Mouse (Mus musculus): ENCODE measurements around the gene Cmss1. TPM values are rescaled to one million over a fixed set of nuclear protein-coding genes. Genes with fewer than 3 reads are reported as not detected.
"Not testable (repeated sequence)": the region's sequence is repeated elsewhere in the genome, so short reads cannot be mapped to it uniquely, and the experiment has no call there.

Gene Cmss1
- polyA plus RNA-seq, 1 experiment from 2014 or later, result 50.4 TPM

GRCm38 (mm10) chr16:57392461-57392860, 214.2 kb downstream of the Cmss1 start:
- ATAC-seq (ENCODE audit: insufficient number of reproducible peaks, insufficient read depth, low FRiP score, low read depth), result no peak
- Histone ChIP-seq H3K9ac (replicated peaks; ENCODE audit: low read depth, low read length) (no peak overlapping the region), H3K27ac (ENCODE audit: low read length) (no peak overlapping the region), H3K27me3 (ENCODE audit: control insufficient read depth, insufficient read depth, low read length) (no peaks in the 10 kb centered on the region), H3K4me2 (replicated peaks; ENCODE audit: low read depth, low read length) (no peak overlapping the region), H3K9me3 (ENCODE audit: control insufficient read depth, low read depth, low read length) (no peaks in the 10 kb centered on the region), H3K4me3 (ENCODE audit: low read depth, low read length) (no peak overlapping the region), H3K36me3 (ENCODE audit: control insufficient read depth, insufficient read depth, low read length) (no peaks in the 10 kb centered on the region), H3K4me1 (ENCODE audit: control insufficient read depth, insufficient read depth, low read length) (0 out of 2 replicates have a peak, but pooled peaks cover 2% of the 10 kb centered on the region)
- WGBS, result 67% methylated on average over 2 of the region's 2 CpGs

DNA sequence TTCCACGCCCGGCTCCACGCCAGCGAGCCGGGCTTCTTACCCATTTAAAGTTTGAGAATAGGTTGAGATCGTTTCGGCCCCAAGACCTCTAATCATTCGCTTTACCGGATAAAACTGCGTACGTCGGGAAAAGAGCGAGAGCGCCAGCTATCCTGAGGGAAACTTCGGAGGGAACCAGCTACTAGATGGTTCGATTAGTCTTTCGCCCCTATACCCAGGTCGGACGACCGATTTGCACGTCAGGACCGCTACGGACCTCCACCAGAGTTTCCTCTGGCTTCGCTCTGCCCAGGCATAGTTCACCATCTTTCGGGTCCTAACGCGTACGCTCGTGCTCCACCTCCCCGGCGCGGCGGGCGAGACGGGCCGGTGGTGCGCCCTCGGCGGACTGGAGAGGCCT, 215.5 kb downstream of the Cmss1 start:
- not testable (repeated sequence) for H3K4me3 ChIP-seq (ENCODE audit: low read depth, low read length); H3K4me2 ChIP-seq (replicated peaks; ENCODE audit: low read depth, low read length); H3K4me1 ChIP-seq (ENCODE audit: control insufficient read depth, insufficient read depth, low read length); H3K27ac ChIP-seq (ENCODE audit: low read length); ATAC-seq (ENCODE audit: insufficient number of reproducible peaks, insufficient read depth, low FRiP score, low read depth); H3K9me3 ChIP-seq (ENCODE audit: control insufficient read depth, low read depth, low read length); H3K36me3 ChIP-seq (ENCODE audit: control insufficient read depth, insufficient read depth, low read length); H3K27me3 ChIP-seq (ENCODE audit: control insufficient read depth, insufficient read depth, low read length); H3K9ac ChIP-seq (replicated peaks; ENCODE audit: low read depth, low read length)
- 39% methylated on average over 27 of the region's 39 CpGs for WGBS

- H3K27me3 ChIP-seq (ENCODE audit: control insufficient read depth, insufficient read depth, low read length), result no peaks in the 10 kb centered on the region
- no peaks in the 10 kb centered on the region for H3K36me3 ChIP-seq (ENCODE audit: control insufficient read depth, insufficient read depth, low read length)
- no peak for ATAC-seq (ENCODE audit: insufficient number of reproducible peaks, insufficient read depth, low FRiP score, low read depth)
- H3K9ac ChIP-seq (replicated peaks; ENCODE audit: low read depth, low read length), result no peak overlapping the region
- H3K4me2 ChIP-seq (replicated peaks; ENCODE audit: low read depth, low read length), result no peak overlapping the region
- H3K4me3 ChIP-seq (ENCODE audit: low read depth, low read length), result no peak overlapping the region
- H3K4me1 ChIP-seq (ENCODE audit: control insufficient read depth, insufficient read depth, low read length), result no peaks in the 10 kb centered on the region
- H3K27ac ChIP-seq (ENCODE audit: low read length), result no peak overlapping the region
- H3K9me3 ChIP-seq (ENCODE audit: control insufficient read depth, low read depth, low read length), result no peaks in the 10 kb centered on the region
- 87% methylated on average over 15 of the region's 15 CpGs for WGBS
Observed at GRCm38 (mm10) chr16:57389566-57390251, 217.0 kb downstream of the Cmss1 start.

DNA sequence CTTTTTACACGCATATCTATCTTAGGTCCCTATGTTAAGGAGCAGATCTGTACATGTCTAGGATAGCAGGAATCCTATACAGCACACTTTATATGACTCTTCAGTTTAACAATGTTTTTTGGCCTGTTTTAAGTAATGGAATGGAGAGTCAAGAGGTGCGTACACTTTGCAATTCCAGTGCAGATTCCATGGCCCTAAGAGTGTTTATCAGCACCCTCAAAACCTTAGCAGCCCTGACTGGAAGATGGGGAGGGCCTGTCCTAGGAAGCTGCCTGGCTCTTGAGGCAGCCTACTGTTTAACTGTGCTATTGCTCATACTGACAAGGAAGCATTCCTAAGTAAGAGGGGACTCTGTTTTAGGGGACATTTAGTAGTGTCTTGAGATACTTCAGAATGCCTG, 222.4 kb downstream of the Cmss1 start:
- Histone ChIP-seq H3K27ac (ENCODE audit: low read length) (no peak overlapping the region), H3K4me2 (replicated peaks; ENCODE audit: low read depth, low read length) (no peak overlapping the region), H3K4me1 (ENCODE audit: control insufficient read depth, insufficient read depth, low read length) (0 out of 2 replicates have a peak, but pooled peaks cover 3% of the 10 kb centered on the region), H3K36me3 (ENCODE audit: control insufficient read depth, insufficient read depth, low read length) (no peaks in the 10 kb centered on the region), H3K9me3 (ENCODE audit: control insufficient read depth, low read depth, low read length) (no peaks in the 10 kb centered on the region), H3K4me3 (ENCODE audit: low read depth, low read length) (no peak overlapping the region), H3K9ac (replicated peaks; ENCODE audit: low read depth, low read length) (no peak overlapping the region), H3K27me3 (ENCODE audit: control insufficient read depth, insufficient read depth, low read length) (no peaks in the 10 kb centered on the region)
- no peak for ATAC-seq (ENCODE audit: insufficient number of reproducible peaks, insufficient read depth, low FRiP score, low read depth)
- WGBS, result 78% methylated on average over 2 of the region's 2 CpGs

GRCm38 (mm10) chr16:57383266-57383971, 223.2 kb downstream of the Cmss1 start:
- 33% methylated on average over 8 of the region's 8 CpGs for WGBS
- ATAC-seq (ENCODE audit: insufficient number of reproducible peaks, insufficient read depth, low FRiP score, low read depth), result no peak; the same call in 1 of the 2 replicates
- Histone ChIP-seq H3K4me2 (replicated peaks; ENCODE audit: low read depth, low read length) (no peak overlapping the region), H3K4me1 (ENCODE audit: control insufficient read depth, insufficient read depth, low read length) (0 out of 2 replicates have a peak, but pooled peaks cover 3% of the 10 kb centered on the region), H3K36me3 (ENCODE audit: control insufficient read depth, insufficient read depth, low read length) (no peaks in the 10 kb centered on the region), H3K4me3 (ENCODE audit: low read depth, low read length) (no peak overlapping the region), H3K9me3 (ENCODE audit: control insufficient read depth, low read depth, low read length) (no peaks in the 10 kb centered on the region), H3K27ac (ENCODE audit: low read length) (no peak overlapping the region), H3K27me3 (ENCODE audit: control insufficient read depth, insufficient read depth, low read length) (no peaks in the 10 kb centered on the region), H3K9ac (replicated peaks; ENCODE audit: low read depth, low read length) (no peak overlapping the region)

DNA sequence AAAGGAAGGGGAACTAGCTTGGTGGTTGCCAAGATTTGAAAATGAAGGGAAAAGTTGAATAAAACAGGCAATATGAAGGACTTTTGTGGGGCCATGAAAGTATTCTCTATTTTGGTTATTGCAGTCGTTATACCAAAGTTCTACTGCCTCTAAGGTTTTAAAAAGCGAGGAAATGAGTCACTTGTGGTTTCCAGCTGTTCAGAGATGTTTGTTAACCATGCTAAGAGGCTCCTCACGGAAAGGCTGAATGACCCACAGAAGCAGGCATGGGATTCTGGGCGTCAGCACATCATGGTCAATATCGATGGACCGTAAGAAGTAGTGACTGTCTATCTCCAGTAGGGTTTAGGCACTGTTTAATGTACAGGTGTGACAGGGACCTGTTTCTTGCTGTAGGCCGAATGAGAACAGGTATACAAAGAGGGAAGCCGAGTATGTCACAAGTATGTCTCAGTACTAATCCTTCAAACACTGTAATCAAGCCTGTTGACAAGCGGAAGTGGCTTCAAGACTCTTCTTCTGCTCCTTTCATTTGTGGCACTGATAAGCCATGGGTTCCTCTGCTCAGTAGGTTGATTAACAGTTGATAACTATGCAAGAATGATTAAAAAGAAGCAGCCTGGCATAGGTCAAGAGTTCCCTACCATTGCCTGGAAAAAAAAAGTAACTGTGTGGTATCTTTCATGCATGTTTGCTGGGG, 227.9 kb downstream of the Cmss1 start:
- WGBS, result 87% methylated on average over 9 of the region's 9 CpGs
- no peaks in the 10 kb centered on the region for H3K9me3 ChIP-seq (ENCODE audit: control insufficient read depth, low read depth, low read length)

DNA sequence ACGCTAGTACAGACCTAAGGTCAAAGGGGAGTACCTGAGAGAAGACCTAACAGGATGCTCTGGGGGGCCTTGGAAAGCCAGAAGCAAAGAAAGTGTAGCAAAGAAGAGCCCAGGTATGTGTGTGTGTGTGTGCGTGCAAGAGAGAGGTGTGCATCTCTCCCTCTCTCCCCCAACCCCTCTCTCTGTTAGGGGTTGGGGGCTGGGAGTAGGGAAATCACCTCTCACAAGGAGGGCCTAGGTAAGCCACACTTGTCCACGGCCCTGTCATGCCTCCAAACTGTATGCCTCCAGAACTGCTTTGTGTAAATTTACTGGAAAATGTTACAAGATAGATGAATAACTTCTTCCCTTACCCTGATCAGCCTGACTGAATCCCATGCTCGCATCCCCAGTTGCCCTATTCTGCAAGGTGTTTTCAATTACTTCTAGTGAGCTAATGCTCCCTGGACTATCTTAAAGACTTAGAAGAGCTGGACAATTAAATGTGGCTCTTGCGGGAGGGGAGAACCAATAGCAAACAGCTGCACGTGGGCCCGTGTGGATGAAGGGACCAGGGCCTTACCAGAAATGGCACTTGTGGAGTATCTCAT, 231.3 kb downstream of the Cmss1 start:
- Histone ChIP-seq H3K27ac (ENCODE audit: low read length) (no peak overlapping the region), H3K36me3 (ENCODE audit: control insufficient read depth, insufficient read depth, low read length) (no peaks in the 10 kb centered on the region), H3K9ac (replicated peaks; ENCODE audit: low read depth, low read length) (no peak overlapping the region), H3K27me3 (ENCODE audit: control insufficient read depth, insufficient read depth, low read length) (no peaks in the 10 kb centered on the region), H3K4me1 (ENCODE audit: control insufficient read depth, insufficient read depth, low read length) (no peaks in the 10 kb centered on the region), H3K9me3 (ENCODE audit: control insufficient read depth, low read depth, low read length) (no peaks in the 10 kb centered on the region), H3K4me3 (ENCODE audit: low read depth, low read length) (no peak overlapping the region), H3K4me2 (replicated peaks; ENCODE audit: low read depth, low read length) (no peak overlapping the region)
- ATAC-seq (ENCODE audit: insufficient number of reproducible peaks, insufficient read depth, low FRiP score, low read depth), result no peak
- WGBS, result 80% methylated on average over 7 of the region's 7 CpGs

More for the DNA sequence above, 227.9 kb downstream of the Cmss1 start:
- H3K27ac ChIP-seq (ENCODE audit: low read length), result no peak overlapping the region
- 0 out of 2 replicates have a peak, but pooled peaks cover under 1% of the 10 kb centered on the region for H3K4me1 ChIP-seq (ENCODE audit: control insufficient read depth, insufficient read depth, low read length)
- H3K9ac ChIP-seq (replicated peaks; ENCODE audit: low read depth, low read length), result no peak overlapping the region
- H3K4me3 ChIP-seq (ENCODE audit: low read depth, low read length), result no peak overlapping the region
- H3K36me3 ChIP-seq (ENCODE audit: control insufficient read depth, insufficient read depth, low read length), result no peaks in the 10 kb centered on the region
- H3K4me2 ChIP-seq (replicated peaks; ENCODE audit: low read depth, low read length), result no peak overlapping the region
- no peak for ATAC-seq (ENCODE audit: insufficient number of reproducible peaks, insufficient read depth, low FRiP score, low read depth)
- no peaks in the 10 kb centered on the region for H3K27me3 ChIP-seq (ENCODE audit: control insufficient read depth, insufficient read depth, low read length)

GRCm38 (mm10) chr16:57372156-57372555, 234.5 kb downstream of the Cmss1 start:
- Histone ChIP-seq H3K27me3 (ENCODE audit: control insufficient read depth, insufficient read depth, low read length) (no peaks in the 10 kb centered on the region), H3K36me3 (ENCODE audit: control insufficient read depth, insufficient read depth, low read length) (no peaks in the 10 kb centered on the region), H3K4me2 (replicated peaks; ENCODE audit: low read depth, low read length) (no peak overlapping the region), H3K4me3 (ENCODE audit: low read depth, low read length) (no peak overlapping the region), H3K27ac (ENCODE audit: low read length) (no peak overlapping the region), H3K9me3 (ENCODE audit: control insufficient read depth, low read depth, low read length) (no peaks in the 10 kb centered on the region), H3K9ac (replicated peaks; ENCODE audit: low read depth, low read length) (no peak overlapping the region), H3K4me1 (ENCODE audit: control insufficient read depth, insufficient read depth, low read length) (no peaks in the 10 kb centered on the region)
- WGBS, result 79% methylated on average over 3 of the region's 3 CpGs
- ATAC-seq (ENCODE audit: insufficient number of reproducible peaks, insufficient read depth, low FRiP score, low read depth), result no peak
